Comparison of ENCODE assay signal across 8 mouse cellular contexts in the genomic region with DNA sequence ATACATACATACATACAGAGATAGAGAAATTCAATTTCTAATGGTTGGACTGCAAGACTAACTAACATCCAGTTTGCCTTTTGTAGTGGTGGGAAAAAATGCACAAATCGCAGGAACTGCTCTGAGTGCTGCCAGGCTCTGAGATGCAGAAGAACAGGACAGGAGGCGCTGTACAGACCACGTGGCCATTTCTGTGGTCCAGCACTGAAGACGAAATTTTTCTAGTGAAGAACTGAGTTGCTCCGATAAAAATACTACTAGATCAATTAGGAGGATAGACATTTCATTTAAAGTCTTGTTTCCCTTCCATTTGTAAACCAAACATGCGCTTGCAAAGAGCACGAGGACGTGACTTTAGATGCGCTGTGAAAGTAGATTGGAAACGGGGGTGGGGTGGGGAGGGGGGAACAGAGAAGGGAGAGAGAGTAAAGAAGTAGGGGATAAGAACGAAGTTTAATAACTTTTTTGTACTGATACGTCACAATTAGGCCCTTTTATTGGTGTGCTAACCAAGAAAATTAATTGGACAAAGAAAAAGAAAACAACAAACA. TPM values are rescaled to one million over a fixed set of nuclear protein-coding genes. Genes with fewer than 3 reads are reported as not detected.
DNase-seq lines count a peak whose midpoint lies in the region; ATAC-seq and TF ChIP-seq lines count a peak whose summit lies in the region.

No protein-coding gene starts in this region.

- WGBS in heart, embryonic 16.5 days = 0% methylated on average over 12 of the region's 12 CpGs
- under 1% methylated on average over 12 of the region's 12 CpGs for WGBS in liver, embryonic 13.5 days (ENCODE audit: insufficient replicate concordance)

- peaks cover 15% of the 10 kb centered on the region for H3K4me1 ChIP-seq in heart, embryonic 16.5 days (ENCODE audit: control insufficient read depth, insufficient read depth, low read length)
- peaks cover 39% of the 10 kb centered on the region for H3K4me1 ChIP-seq in liver, embryonic 13.5 days (replicated peaks)

- H3K9me3 ChIP-seq in heart, embryonic 16.5 days (replicated peaks; ENCODE audit: control insufficient read depth, low read length) = no peaks in the 10 kb centered on the region
- no peaks in the 10 kb centered on the region for H3K9me3 ChIP-seq in liver, embryonic 13.5 days (replicated peaks)

- DNase-seq in frontal cortex, postnatal 36 days (ENCODE audit: low spot score in 2 of 2) = peak; percentile 20 to 46
- no peak for DNase-seq in frontal cortex, postnatal 14 days (ENCODE audit: low spot score in 2 of 2)
- DNase-seq in cerebellum, adult 9-11 months = peak; percentile 30
- peak; percentile 32 for DNase-seq in liver, embryonic 13.5 days
- peak; percentile 19 for DNase-seq in right cerebral cortex, postnatal 25 days
- no peak for DNase-seq in gastrocnemius, adult 8-10 months (ENCODE audit: low spot score in 2 of 2)

- no peaks in the 10 kb centered on the region for H3K79me3 ChIP-seq in C2C12 (ENCODE audit: low read depth)

- peak overlapping the region; percentile 39 for H3K4me3 ChIP-seq in C2C12 (ENCODE audit: insufficient read depth, poor library complexity, severe bottlenecking)
- H3K4me3 ChIP-seq in heart, embryonic 16.5 days (ENCODE audit: low read length) = peak overlapping the region; percentile 66
- H3K4me3 ChIP-seq in liver, embryonic 13.5 days (replicated peaks) = peak overlapping the region; percentile 72

- no peaks in the 10 kb centered on the region for H3K79me2 ChIP-seq in C2C12 (ENCODE audit: control insufficient read depth, insufficient read depth)

- no peak overlapping the region for H3K27ac ChIP-seq in heart, embryonic 16.5 days (ENCODE audit: low read length)
- H3K27ac ChIP-seq in liver, embryonic 13.5 days = 0 out of 2 replicates have a peak overlapping the region, but pooled peaks have one; percentile 21

- H3K4me2 ChIP-seq in heart, embryonic 16.5 days (ENCODE audit: low read depth, low read length) = peak overlapping the region; percentile 85
- H3K4me2 ChIP-seq in liver, embryonic 13.5 days = peak overlapping the region; percentile 93

- ATAC-seq in heart, embryonic 16.5 days (replicated peaks; ENCODE audit: extremely low read depth, insufficient read depth, low FRiP score) = no peak
- ATAC-seq in liver, embryonic 13.5 days (ENCODE audit: low read depth) = no peak

- peak overlapping the region; percentile 33 for H3ac ChIP-seq in C2C12 (ENCODE audit: control insufficient read depth, insufficient read length, low read depth)

- H3K27me3 ChIP-seq in C2C12 (ENCODE audit: control insufficient read depth, insufficient read depth, insufficient read length) = no peaks in the 10 kb centered on the region
- H3K27me3 ChIP-seq in heart, embryonic 16.5 days (ENCODE audit: control insufficient read depth, insufficient read depth, low read length) = no peaks in the 10 kb centered on the region
- no peaks in the 10 kb centered on the region; the same call in 1 of the 2 replicates for H3K27me3 ChIP-seq in liver, embryonic 13.5 days

- H3K9ac ChIP-seq in heart, embryonic 16.5 days (ENCODE audit: low read length) = peak overlapping the region; percentile 65
- H3K9ac ChIP-seq in liver, embryonic 13.5 days = peak overlapping the region; percentile 60

- no peaks in the 10 kb centered on the region for H3K36me3 ChIP-seq in C2C12 (ENCODE audit: control insufficient read depth, insufficient read depth)
- no peaks in the 10 kb centered on the region for H3K36me3 ChIP-seq in heart, embryonic 16.5 days (ENCODE audit: control insufficient read depth, insufficient read depth)
- H3K36me3 ChIP-seq in liver, embryonic 13.5 days = no peaks in the 10 kb centered on the region

- no peak for TF ChIP-seq CTCF in C2C12 (IDR thresholded peaks at IDR 0.05; ENCODE audit: control insufficient read depth, insufficient read depth, insufficient read length)

TF ChIP-seq in C2C12, 6 proteins besides CTCF, POLR2A, EP300 and RAD21:
- TF ChIP-seq CEBPB (IDR thresholded peaks at IDR 0.05; ENCODE audit: low read depth) = no peak
- TF ChIP-seq USF1 (IDR thresholded peaks at IDR 0.05; ENCODE audit: low read depth) = peak; percentile 97
- no peak for TF ChIP-seq MYOG (IDR thresholded peaks at IDR 0.05; ENCODE audit: control insufficient read depth, extremely low read depth, insufficient read length)
- TF ChIP-seq FOSL1 (IDR thresholded peaks at IDR 0.05; ENCODE audit: insufficient read depth, low read length, poor library complexity, severe bottlenecking) = no peak
- peak; percentile 90 for TF ChIP-seq MAX (IDR thresholded peaks at IDR 0.05)
- TF ChIP-seq MYOD1 (IDR thresholded peaks at IDR 0.05; ENCODE audit: control insufficient read depth, insufficient read length, low read depth) = no peak

RNA-seq across cellular contexts. Expression of a gene that starts 7.6 kb away (rescaled TPM):
- 105 TPM for polyA plus RNA-seq in C2C12 (2012; fragmentation: generic; extraction: Trizol)
- 72.4 and 72.8 TPM in 2 replicates for polyA plus RNA-seq in heart, embryonic 16.5 days (2015; fragmentation: Nextera tagmentation; extraction: Ambion mirVana)
- polyA plus RNA-seq in liver, embryonic 13.5 days (2015; fragmentation: Nextera tagmentation; extraction: Ambion mirVana) = 81.4 and 82.3 TPM in 2 replicates
- total RNA-seq in gastrocnemius, adult 8-10 months (2022) = 10 to 100 TPM; 22.7 to 27.5 (median 25.3) TPM

RNA-seq across cellular contexts. Expression of a gene that starts 26.0 kb away (rescaled TPM):
- polyA plus RNA-seq in C2C12 (2012; fragmentation: generic; extraction: Trizol) = not detected
- not detected in 2 replicates for polyA plus RNA-seq in heart, embryonic 16.5 days (2015; fragmentation: Nextera tagmentation; extraction: Ambion mirVana)
- polyA plus RNA-seq in liver, embryonic 13.5 days (2015; fragmentation: Nextera tagmentation; extraction: Ambion mirVana) = not detected in 2 replicates
- total RNA-seq in gastrocnemius, adult 8-10 months (2022) = not detected

RNA-seq across cellular contexts. Expression of a gene that starts 42.2 kb away (rescaled TPM):
- polyA plus RNA-seq in C2C12 (2012; fragmentation: generic; extraction: Trizol) = not detected
- not detected in 2 replicates for polyA plus RNA-seq in heart, embryonic 16.5 days (2015; fragmentation: Nextera tagmentation; extraction: Ambion mirVana)
- not detected in 2 replicates for polyA plus RNA-seq in liver, embryonic 13.5 days (2015; fragmentation: Nextera tagmentation; extraction: Ambion mirVana)
- total RNA-seq in gastrocnemius, adult 8-10 months (2022) = not detected

Comparison
In these comparisons a context has a peak if more than half of its experiments do, and no peak if none do; other contexts are left out.
1. DNase-seq: peak in frontal cortex, postnatal 36 days (2 of 2), cerebellum, adult 9-11 months (single experiment), liver, embryonic 13.5 days (single experiment) and right cerebral cortex, postnatal 25 days (single experiment); none in frontal cortex, postnatal 14 days (0 of 2) and gastrocnemius, adult 8-10 months (0 of 2).
2. Peak in every context shown above with its lines, with median percentiles within 50 percentile points of each other: H3K4me3 ChIP-seq.